Mouse (Mus musculus) brain, embryonic 14.5 days (tissue): Measurements from ENCODE around the gene Ano9.

Source experiments
- CTCF ChIP-seq: fragments of 200-500 bp; IDR thresholded peaks from 2 replicates; pipeline ENCODE4 v1.5.1; 2012; ENCODE audit warnings: inconsistent platforms, mild to moderate bottlenecking, moderate library complexity, borderline replicate concordance; ENCODE audit not compliant: insufficient read depth, insufficient read length; ENCODE audit errors: extremely low read depth
- POLR2A ChIP-seq: fragments of 200-500 bp; IDR thresholded peaks from 2 replicates; pipeline ENCODE4 v1.6.1; 2012; ENCODE audit warnings: mild to moderate bottlenecking, inconsistent platforms, borderline replicate concordance; ENCODE audit not compliant: poor library complexity, insufficient read depth, insufficient read length, severe bottlenecking; ENCODE audit errors: extremely low read depth

DNA sequence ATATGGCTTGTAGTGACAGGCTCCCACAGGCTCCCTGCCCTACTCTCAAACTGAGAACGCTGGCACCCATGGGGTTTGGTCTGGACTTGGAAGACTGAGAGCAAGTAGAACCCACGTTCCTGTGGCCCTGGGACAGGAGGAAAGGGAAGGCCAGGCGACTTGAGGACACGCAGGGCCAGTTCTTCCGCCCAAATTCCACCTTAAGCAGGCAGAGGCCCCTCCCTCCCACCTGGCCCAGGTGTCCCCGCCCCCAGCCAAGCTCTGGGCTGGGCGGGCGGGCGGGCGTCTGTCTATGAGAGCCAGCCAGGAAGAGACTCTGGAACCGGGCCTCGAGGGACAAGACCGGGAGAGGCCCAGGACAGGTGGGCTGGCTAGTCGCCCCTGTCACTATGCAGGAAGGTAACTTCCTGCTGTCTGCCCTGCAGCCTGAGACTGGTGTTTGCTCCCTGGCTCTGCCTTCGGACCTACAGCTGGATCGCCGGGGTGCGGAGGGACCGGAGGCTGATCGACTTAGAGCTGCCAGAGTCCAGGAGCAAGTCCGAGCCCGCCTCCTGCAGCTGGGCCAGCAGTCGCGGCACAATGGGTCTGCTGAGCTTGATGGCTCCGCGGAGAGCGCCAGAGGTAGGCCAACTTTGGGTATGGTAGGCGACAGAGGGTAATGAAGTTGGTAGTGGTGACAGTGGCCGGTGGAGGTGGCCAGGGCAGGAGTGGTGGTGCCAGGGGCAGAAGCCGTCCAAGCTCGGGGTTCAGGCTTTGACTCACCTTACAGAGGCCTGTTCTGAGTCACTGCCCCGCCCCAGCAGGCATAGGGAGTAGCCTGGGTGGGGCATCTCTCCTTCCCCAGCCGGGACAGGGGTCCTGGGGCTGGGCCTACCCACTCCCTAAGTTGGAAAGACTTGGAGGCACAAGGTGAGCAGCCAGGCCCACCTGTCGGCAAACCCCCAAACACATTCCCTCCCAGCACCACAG is 37.8 kb downstream of the Ano9 start:
- TF ChIP-seq POLR2A (no peak), CTCF (no peak)
